Mouse (Mus musculus) lung, postnatal 0 days (tissue): ENCODE results near the gene Pum1.

Source experiments
- CTCF ChIP-seq: IDR thresholded peaks from 2 replicates; pipeline ENCODE4 v1.5.1; 2016; ENCODE audit warnings: antibody characterized with exemption, mild to moderate bottlenecking
- EP300 ChIP-seq: IDR thresholded peaks from 2 replicates; pipeline ENCODE4 v1.6.1; 2016; ENCODE audit warnings: antibody characterized with exemption, mild to moderate bottlenecking, control low read depth

GRCm38 (mm10) chr4:130793180-130793501 is 130.0 kb downstream of the Pum1 start:
- TF ChIP-seq CTCF (no peak), EP300 (no peak)
